Mouse (Mus musculus): ENCODE results near the gene Cmtm7.

Gene Cmtm7

DNA sequence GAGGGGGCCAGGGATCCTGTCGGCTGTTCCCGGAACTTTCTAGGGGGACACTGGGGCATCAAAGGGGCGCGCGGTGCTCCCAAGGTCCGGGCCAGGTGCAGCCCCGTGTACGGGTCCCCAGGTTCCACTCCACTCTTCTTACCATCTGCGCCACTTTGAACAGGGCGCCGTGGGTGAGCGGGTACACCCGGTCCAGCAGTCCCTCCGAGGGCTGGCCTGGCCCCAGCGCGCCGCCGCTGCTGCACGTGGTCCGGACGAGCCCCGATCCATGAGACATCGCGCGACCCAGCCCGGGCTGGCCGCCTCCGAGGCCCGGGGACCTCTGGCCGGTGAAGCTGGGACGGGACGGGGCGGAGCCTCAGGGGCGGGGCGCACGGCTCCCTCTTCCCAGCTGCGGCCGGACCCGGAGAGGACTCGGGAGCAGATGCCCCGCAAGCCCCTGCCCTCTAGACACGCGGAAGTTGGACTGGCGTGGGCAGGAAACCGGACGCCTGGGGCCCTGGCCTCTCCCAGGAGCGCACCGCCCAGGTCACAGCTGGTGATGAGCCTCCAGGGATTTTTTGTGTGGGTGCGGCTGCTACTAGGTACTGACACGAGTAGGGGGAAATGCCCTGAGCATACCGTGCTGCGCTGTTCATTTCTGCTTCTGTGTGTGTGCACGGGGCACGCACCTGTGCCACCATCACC lies at the start of gene Cmtm7:
Gene Cmtm7, minus strand, starts transcription at position 331 of the 687 bp plus-strand sequence.
- peak; percentile 82 to 85 for DNase-seq (ENCODE audit: low spot score in 2 of 2)

DNA sequence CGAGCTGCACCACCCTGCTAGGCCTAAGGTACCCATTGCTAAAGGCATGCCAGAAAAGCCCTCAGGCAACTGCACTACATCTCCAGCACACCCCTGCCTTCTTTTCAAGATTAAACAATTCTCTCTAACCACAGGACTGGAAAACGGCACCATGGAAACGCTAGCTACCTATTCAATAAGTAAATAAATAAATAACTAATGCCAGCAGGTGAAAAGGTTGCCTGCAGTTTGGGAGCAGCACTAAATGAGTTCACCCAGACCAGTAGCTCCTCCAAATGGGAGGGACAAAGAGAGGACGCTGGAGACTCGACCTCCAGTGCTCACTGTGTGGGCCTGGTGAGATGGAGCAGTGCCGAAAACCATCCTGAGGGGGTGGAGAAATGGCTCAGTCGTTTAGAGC lies 48.7 kb upstream of the Cmtm7 start:
- no peak for DNase-seq (ENCODE audit: low spot score in 2 of 2)

DNA sequence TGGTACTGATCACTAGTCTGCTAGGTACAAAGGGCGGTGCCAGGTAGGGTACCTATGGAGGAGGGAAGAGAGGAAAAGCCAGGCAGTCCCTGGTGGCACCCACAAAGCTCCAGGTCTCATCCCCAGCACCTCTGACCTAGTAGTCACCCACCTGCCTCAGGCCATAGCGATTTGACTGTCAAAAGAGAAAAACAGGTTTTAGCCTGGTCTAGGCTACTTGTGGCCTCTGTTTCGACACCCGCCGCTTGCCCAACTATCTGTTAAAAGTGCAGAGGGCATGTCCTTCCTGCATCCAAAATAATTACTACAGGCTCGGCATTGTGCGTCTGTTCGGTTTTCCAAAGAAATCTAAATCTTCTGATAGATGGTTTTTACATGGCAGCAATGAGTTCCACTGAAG lies 48.0 kb upstream of the Cmtm7 start:
- DNase-seq (ENCODE audit: low spot score in 2 of 2), result no peak

DNA sequence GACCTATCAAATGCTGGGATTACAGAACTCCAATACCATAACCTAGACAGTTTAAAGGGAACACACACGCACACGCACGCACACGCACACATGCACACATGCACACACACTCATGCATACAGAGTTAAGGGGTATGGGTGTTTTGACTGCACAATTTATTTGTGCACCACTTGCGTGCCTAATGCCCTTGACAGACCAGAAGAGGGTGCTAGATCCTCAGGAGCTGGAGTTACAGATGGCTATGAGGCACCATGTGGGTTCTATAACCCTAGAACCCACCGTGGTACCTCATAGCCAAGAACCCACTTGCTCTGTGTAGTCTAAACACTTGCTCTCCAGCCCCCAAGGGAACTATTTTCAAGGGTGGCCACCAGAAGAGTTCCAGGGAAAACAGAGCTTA lies 46.7 kb upstream of the Cmtm7 start:
- no peak for DNase-seq (ENCODE audit: low spot score in 2 of 2)

- DNase-seq (ENCODE audit: low spot score in 2 of 2), result no peak
These were observed 45.7 kb upstream of the Cmtm7 start for GRCm38 (mm10) chr9:114827242-114827852.

- no peak for DNase-seq (ENCODE audit: low spot score in 2 of 2)
These were observed 42.5 kb upstream of the Cmtm7 start for GRCm38 (mm10) chr9:114824166-114824565.

DNA sequence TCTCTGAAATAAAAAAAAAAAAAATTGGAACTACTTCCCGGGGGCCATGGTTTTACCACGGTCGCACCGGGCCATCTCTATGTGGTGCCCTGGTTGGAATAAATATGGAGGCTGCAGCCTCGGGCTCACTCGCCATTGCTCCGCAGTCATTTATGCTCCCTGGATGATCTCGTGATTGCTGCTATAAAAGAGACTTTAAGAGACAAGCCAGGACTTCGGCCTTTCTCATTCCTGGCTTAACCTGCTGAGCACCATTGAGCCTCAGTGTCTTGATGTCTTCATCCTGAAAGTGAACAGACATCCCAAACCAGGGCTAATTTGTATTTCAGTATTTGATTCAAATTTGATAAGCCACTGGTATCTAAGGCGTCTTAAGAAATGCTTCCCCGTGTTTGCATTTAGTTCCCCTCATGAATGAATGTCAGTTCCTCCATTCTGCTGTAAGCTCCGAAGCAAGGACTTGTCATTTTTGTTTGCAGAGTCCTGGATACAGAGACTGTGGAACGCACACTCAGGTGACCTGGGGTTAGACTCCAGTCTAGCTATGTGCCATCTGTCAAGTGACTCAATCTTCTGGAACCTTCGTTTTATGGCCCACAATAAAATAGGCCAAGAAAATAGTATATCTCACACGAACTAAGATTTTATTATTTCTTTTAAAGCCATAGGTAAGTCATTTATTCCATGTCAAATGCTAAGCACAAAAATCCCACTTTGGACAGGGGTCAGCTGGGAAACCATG lies 40.1 kb upstream of the Cmtm7 start:
- no peak for DNase-seq (ENCODE audit: low spot score in 2 of 2)

GRCm38 (mm10) chr9:114818918-114819317 lies 37.3 kb upstream of the Cmtm7 start:
- no peak for DNase-seq (ENCODE audit: low spot score in 2 of 2)

DNA sequence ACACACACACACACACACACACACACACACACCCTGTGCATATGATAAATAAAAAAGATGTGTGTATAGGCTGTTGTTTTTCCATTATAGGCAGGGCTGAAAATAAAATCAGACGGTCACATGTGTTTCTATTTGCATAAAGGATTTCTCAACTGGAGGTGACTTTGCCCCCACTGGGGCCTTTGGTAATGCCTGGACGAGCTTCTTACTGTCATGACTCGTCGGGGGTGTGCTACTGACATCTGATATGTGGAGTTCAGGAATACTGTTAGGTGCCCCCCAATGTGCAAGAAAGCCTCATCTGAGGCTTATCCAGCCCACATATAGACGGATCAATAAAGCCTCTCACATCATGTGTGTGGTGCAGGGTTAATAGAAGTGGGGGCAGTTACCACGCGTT lies 35.4 kb upstream of the Cmtm7 start:
- no peak for DNase-seq (ENCODE audit: low spot score in 2 of 2)

DNA sequence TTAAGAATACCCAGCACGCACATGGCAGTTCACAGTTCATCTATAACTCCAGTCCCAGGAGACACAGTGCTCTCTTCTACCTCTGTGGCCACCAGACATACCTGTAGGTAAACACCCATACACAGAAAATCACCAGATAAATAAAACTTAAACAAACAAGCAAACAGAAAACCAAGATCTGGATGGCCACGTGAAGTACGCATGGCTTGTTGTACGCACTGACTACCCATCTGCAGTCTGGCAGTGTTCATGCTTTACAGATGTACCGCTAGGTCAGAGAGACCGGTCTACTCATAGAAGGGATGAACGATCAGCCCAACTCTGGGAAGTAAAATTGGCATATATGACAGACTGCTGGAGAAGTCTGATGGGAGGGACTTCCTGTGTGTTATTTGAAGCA lies 34.5 kb upstream of the Cmtm7 start:
- DNase-seq (ENCODE audit: low spot score in 2 of 2), result no peak

- peak; percentile 23 to 25 for DNase-seq (ENCODE audit: low spot score in 2 of 2)
These were observed 33.7 kb upstream of the Cmtm7 start for GRCm38 (mm10) chr9:114815315-114815714.

GRCm38 (mm10) chr9:114812001-114812400 lies 30.3 kb upstream of the Cmtm7 start:
- peak; percentile 47 to 48 for DNase-seq (ENCODE audit: low spot score in 2 of 2)

GRCm38 (mm10) chr9:114810837-114811236 lies 29.2 kb upstream of the Cmtm7 start:
- no peak for DNase-seq (ENCODE audit: low spot score in 2 of 2)

DNA sequence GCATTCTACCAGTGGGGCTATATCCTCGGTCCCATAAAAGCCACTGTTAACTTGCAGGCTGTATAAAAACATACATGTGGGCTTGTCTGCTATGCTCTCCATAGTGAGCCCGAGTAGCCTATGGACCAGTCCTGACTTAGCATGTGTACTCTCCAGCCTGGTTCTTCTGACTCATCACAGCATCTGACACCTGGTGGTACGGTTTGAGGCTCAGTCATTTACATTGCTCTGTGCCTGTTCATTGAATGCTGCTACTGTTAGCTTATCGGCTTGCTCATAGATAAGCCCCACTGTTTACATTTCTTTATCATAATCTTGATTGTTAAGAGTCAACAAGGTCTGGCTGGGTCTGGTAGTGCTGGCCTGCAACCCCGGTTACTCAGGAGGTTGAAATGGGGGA lies 27.0 kb upstream of the Cmtm7 start:
- DNase-seq (ENCODE audit: low spot score in 2 of 2), result no peak

DNA sequence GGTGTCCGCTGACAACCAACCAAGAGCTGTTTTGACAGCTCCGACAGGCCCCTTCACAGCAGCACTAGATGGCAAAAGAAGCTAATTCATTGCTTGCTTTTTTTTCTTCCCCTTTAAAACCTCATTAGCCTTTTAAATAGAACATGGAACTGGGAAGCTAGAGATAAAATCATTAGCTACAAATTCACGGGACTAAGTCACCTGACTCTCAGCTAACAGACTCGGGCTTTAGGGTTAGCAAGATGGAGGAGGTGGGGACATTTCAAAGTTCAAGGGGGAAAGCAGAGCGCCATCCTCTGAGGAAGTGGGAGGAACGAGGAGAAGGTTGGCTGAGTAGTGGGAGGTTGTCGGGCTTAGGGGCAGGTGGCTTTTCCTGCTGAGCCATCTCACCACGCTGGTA lies 25.6 kb upstream of the Cmtm7 start:
- DNase-seq (ENCODE audit: low spot score in 2 of 2), result no peak

DNA sequence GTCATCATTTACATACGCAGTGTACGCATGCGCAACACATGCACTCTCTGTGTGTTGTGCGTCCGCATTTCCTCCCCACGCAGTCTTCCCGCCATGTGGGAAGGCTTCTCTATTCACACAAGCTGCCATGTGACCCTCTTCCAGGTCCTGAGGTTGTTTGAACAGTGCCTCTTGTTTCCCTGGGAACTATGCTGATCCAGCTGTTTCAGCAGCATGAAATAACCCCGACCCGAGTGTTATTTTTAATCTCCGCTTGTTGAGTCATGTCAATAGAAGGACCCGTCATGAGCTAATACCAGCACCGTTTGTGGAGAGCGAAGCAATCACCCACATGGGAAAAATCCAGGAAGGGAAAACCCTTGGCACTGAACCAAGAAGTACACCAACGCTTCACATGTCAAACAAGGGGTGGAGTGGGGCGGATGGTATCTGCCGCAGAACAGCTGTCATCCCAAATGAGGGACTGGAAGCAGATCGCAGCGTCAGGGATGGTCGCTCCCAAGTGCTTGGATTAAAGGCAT lies 23.6 kb upstream of the Cmtm7 start:
- DNase-seq (ENCODE audit: low spot score in 2 of 2), result no peak

- DNase-seq (ENCODE audit: low spot score in 2 of 2), result no peak
These were observed 20.5 kb upstream of the Cmtm7 start for GRCm38 (mm10) chr9:114802191-114802590.

- DNase-seq (ENCODE audit: low spot score in 2 of 2), result no peak
These were observed 19.6 kb upstream of the Cmtm7 start for GRCm38 (mm10) chr9:114801301-114801700.

GRCm38 (mm10) chr9:114799498-114800107 lies 17.9 kb upstream of the Cmtm7 start:
- DNase-seq (ENCODE audit: low spot score in 2 of 2), result no peak

DNA sequence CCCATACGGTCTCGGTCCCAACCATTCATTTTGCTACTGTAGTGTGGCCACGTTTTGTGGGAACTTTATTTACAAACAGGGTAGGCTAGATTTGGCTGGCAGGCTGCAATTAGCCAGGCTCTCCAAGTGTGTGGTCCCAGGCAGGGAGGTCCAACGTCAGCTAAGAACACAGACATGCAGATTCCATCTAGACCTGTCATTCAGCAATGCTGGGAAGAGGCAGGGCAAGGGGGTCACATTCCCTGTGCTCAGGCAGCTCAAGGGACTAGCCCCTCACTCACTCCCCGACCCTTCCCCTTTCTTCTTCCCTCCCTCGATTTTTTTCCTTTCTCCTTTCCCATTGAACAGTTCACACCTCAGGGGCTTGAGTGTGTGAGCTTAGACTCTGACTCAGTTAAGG lies 17.2 kb upstream of the Cmtm7 start:
- DNase-seq (ENCODE audit: low spot score in 2 of 2), result no peak

- peak; percentile 73 to 78 for DNase-seq (ENCODE audit: low spot score in 2 of 2)
These were observed 15.8 kb upstream of the Cmtm7 start for GRCm38 (mm10) chr9:114797329-114798004.

All from spleen, postnatal 36 days (tissue).